Mouse (Mus musculus) heart, postnatal 0 days (tissue): ENCODE results near the gene Wfdc11.

ENCODE experiments used
- CTCF ChIP-seq: IDR thresholded peaks from 2 replicates; pipeline ENCODE4 v1.5.1; 2016; ENCODE audit warnings: antibody characterized with exemption, control low read depth, low read depth
- EP300 ChIP-seq: IDR thresholded peaks from 2 replicates; pipeline ENCODE4 v1.6.1; 2016; ENCODE audit warnings: antibody characterized with exemption, low read depth

DNA sequence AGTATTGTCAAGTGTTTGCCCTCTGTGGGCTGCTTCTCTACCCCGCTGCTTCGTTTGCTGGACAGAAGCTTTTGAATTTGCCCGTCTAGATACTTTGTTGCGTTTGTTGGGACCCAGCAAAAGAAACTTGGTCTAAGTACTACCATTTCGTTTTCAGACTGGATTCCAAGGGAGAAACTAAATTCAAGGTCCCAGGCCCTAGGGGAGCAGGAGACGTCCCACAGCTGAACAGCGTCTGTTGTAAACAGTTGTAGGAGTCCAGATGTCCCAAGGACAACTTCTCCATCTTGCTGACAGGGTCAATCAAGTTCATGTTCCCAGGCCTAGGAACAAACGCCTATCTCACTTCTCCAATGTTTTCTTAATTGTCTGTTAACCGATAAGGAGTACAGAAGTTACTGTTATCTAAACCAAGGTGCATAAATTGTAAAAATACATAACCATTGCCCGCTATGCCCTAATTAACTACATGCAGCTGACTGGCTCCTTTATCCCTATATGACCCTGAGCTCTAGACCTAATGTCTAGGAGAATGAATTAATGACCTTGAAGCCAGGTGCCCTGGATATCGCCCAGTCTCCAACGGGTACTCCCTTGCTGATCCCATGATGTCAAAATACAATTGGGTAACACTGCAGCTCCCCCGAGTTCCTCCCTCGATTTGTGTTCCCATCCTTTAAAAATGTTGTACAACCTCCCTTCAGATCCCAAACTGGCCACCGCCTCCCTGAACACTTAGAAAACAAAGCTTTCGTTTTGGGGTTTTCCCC lies 3.2 kb upstream of the Wfdc11 start:
- TF ChIP-seq CTCF (no peak), EP300 (no peak)
